Mouse (Mus musculus) hindbrain, embryonic 15.5 days (tissue): ENCODE measurements at regions not wholly inside any gene's neighbourhood (a gene's known extent, or its start where the extent isn't known, plus 50 kb on each side); places are given as distances from the start of the nearest gene placed in this dataset.

ENCODE experiments used
- ATAC-seq: fragments of 200-750 bp; cut with Nextera tagmentation; 2 replicates; pipeline ENCODE4 v1.8.0; 2017; ENCODE audit warnings: low read depth, moderate number of reproducible peaks, moderate TSS enrichment; ENCODE audit not compliant: low FRiP score
- H3K27ac ChIP-seq: fragments of 300-500 bp; sonication (generic); replicated peaks from 2 replicates; pipeline ENCODE4 v1.5.1; 2015; ENCODE audit warnings: mild to moderate bottlenecking, inconsistent platforms
- H3K27me3 ChIP-seq: fragments of 300-500 bp; sonication (generic); 2 replicates; pipeline ENCODE4 v1.6.1; 2015; ENCODE audit warnings: control low read depth, inconsistent platforms
- H3K36me3 ChIP-seq: fragments of 300-500 bp; sonication (generic); 2 replicates; pipeline ENCODE4 v1.6.1; 2015; ENCODE audit warnings: control low read depth, inconsistent platforms
- H3K4me1 ChIP-seq: fragments of 300-500 bp; sonication (generic); replicated peaks from 2 replicates; pipeline ENCODE4 v1.6.1; 2015; ENCODE audit warnings: control low read depth, inconsistent platforms
- H3K4me2 ChIP-seq: fragments of 300-500 bp; sonication (generic); 2 replicates; pipeline ENCODE4 v1.6.1; 2015; ENCODE audit warnings: moderate library complexity, mild to moderate bottlenecking, inconsistent platforms
- H3K4me3 ChIP-seq: fragments of 300-500 bp; sonication (generic); 2 replicates; pipeline ENCODE4 v1.5.1; 2015; ENCODE audit warnings: mild to moderate bottlenecking, inconsistent platforms
- H3K9ac ChIP-seq: fragments of 300-500 bp; sonication (generic); 2 replicates; pipeline ENCODE4 v1.6.1; 2015; ENCODE audit warnings: inconsistent platforms
- H3K9me3 ChIP-seq: fragments of 300-500 bp; sonication (generic); 2 replicates; pipeline ENCODE4 v1.6.1; 2016; ENCODE audit warnings: control low read depth, inconsistent platforms
- WGBS: fragments of 180-500 bp; shearing (Covaris S2); methylation state at CpG from one replicate; pipeline ENCODE4 v1.1.7; 2015; 5-methylcytosine and 5-hydroxymethylcytosine counted together

GRCm38 (mm10) chr15:63193617-63194491 lies 651.1 kb downstream of the Gsdmc2 start:
- Histone ChIP-seq H3K9ac (no peak overlapping the region), H3K4me3 (no peak overlapping the region), H3K4me2 (no peak overlapping the region), H3K36me3 (no peaks in the 10 kb centered on the region), H3K27me3 (no peaks in the 10 kb centered on the region), H3K27ac (no peak overlapping the region), H3K9me3 (no peaks in the 10 kb centered on the region), H3K4me1 (no peaks in the 10 kb centered on the region)
- ATAC-seq, result no peak
- WGBS, result 69% methylated on average over 2 of the region's 2 CpGs

DNA sequence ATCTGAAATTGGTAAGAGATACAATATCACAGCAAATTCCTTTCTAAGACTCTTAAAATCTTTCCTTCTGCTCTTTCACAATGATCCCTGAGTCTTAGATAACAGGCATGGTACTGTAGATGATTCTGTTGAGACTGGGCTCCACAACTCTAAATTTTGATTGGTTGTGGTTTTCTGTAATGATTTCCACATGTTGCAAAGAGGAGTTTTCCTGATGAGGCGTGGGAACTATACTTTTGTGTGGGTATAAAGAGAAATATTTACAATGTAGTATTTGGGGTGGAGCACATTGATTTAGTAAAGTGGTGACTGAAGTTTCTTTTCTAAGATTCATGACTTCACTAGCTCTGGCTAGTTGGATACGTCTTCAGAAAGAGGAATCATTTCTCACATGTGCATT lies 653.2 kb downstream of the Gsdmc2 start:
- Histone ChIP-seq H3K27ac (no peak overlapping the region), H3K9ac (no peak overlapping the region), H3K4me3 (no peak overlapping the region), H3K4me2 (no peak overlapping the region), H3K27me3 (no peaks in the 10 kb centered on the region), H3K9me3 (no peaks in the 10 kb centered on the region), H3K36me3 (no peaks in the 10 kb centered on the region), H3K4me1 (no peaks in the 10 kb centered on the region)
- WGBS, result 90% methylated on average over 2 of the region's 2 CpGs
- no peak for ATAC-seq

GRCm38 (mm10) chr15:63190086-63190485 lies 654.9 kb downstream of the Gsdmc2 start:
- Histone ChIP-seq H3K4me3 (no peak overlapping the region), H3K4me2 (no peak overlapping the region), H3K9me3 (no peaks in the 10 kb centered on the region), H3K4me1 (no peaks in the 10 kb centered on the region), H3K9ac (no peak overlapping the region), H3K36me3 (no peaks in the 10 kb centered on the region), H3K27me3 (no peaks in the 10 kb centered on the region), H3K27ac (no peak overlapping the region)
- 74% methylated on average over 2 of the region's 2 CpGs for WGBS
- ATAC-seq, result no peak

DNA sequence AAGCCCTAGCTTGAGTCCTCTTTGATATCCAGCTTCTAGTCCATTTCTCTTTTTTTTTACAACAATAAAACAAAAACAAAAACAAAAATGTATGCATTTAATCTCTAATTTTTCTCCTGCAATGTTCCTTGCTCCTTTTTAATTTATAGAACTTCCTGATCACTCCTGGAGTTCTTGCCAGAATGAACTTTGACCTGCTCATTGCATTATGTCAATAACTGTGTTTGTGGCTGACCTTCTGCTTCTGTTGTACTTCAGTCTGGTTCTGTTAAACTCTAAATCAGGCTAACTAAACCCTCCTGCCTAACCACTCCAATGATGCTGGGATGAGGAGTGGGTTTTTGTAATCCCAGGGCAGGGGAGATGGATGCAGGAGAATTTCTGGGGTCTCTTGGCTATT lies 674.0 kb downstream of the Gsdmc2 start:
- Histone ChIP-seq H3K27ac (no peak overlapping the region), H3K9me3 (no peaks in the 10 kb centered on the region), H3K36me3 (no peaks in the 10 kb centered on the region), H3K9ac (no peak overlapping the region), H3K4me3 (no peak overlapping the region), H3K4me2 (no peak overlapping the region), H3K4me1 (no peaks in the 10 kb centered on the region), H3K27me3 (no peaks in the 10 kb centered on the region)
- no peak for ATAC-seq

GRCm38 (mm10) chr15:63170171-63170570 lies 674.8 kb downstream of the Gsdmc2 start:
- Histone ChIP-seq H3K4me1 (no peaks in the 10 kb centered on the region), H3K27ac (no peak overlapping the region)
- no peak for ATAC-seq

GRCm38 (mm10) chr15:63166411-63166810 lies 678.6 kb downstream of the Gsdmc2 start:
- Histone ChIP-seq H3K9ac (no peak overlapping the region), H3K27me3 (no peaks in the 10 kb centered on the region), H3K36me3 (no peaks in the 10 kb centered on the region), H3K27ac (no peak overlapping the region), H3K4me1 (no peaks in the 10 kb centered on the region), H3K4me2 (no peak overlapping the region), H3K4me3 (no peak overlapping the region), H3K9me3 (no peaks in the 10 kb centered on the region)
- ATAC-seq, result no peak

More at GRCm38 (mm10) chr15:63170171-63170570, 674.8 kb downstream of the Gsdmc2 start:
- Histone ChIP-seq H3K36me3 (no peaks in the 10 kb centered on the region), H3K27me3 (no peaks in the 10 kb centered on the region), H3K9ac (no peak overlapping the region), H3K9me3 (no peaks in the 10 kb centered on the region), H3K4me3 (no peak overlapping the region), H3K4me2 (no peak overlapping the region)
- WGBS, result 63% methylated on average over 1 of the region's 1 CpGs

DNA sequence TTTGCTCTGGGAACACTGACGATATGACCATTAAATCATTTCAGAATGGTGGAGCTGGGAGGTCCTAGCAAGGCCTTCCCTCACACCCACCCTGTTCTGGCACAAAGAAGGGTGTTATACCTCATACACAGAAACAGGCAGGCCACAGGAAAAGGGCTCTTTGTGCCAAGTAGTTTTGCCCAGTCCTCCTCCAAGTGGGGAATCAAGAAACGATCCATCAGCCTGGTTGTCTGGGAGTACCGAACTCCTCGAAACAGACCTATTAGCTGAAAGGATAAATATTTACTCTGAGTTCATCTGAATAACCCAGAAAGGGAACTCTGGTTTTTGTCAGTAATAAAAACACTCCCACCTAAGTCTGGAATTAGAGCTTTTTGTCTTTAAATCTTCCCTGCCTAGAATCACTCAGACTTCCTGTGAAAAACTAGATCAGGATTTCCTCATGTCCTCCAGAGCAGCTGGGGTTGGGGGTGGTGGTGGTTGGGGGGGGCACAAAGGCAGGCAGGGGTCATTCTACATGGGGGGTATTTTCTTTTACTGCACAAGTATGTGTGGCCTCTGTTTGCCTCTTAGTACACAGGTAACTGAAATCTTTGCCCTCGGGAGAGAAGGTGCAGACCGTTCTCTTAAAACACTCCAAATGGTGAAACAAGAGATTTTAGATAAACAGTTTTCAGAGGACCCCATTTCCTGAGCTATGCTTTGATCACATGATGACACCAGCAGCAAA lies 681.3 kb downstream of the Gsdmc2 start:
- no peaks in the 10 kb centered on the region for H3K36me3 ChIP-seq
- 60% methylated on average over 6 of the region's 6 CpGs for WGBS
- H3K27me3 ChIP-seq, result no peaks in the 10 kb centered on the region
- ATAC-seq, result 0 out of 2 replicates have a peak, but pooled peaks have one; percentile 11
- H3K9me3 ChIP-seq, result no peaks in the 10 kb centered on the region
- H3K4me2 ChIP-seq, result no peak overlapping the region
- no peaks in the 10 kb centered on the region for H3K4me1 ChIP-seq
- no peak overlapping the region for H3K4me3 ChIP-seq
- no peak overlapping the region for H3K27ac ChIP-seq
- H3K9ac ChIP-seq, result no peak overlapping the region

GRCm38 (mm10) chr15:63162881-63163549 lies 682.0 kb downstream of the Gsdmc2 start:
- WGBS, result 58% methylated on average over 4 of the region's 4 CpGs
- H3K4me1 ChIP-seq, result no peaks in the 10 kb centered on the region
- H3K4me3 ChIP-seq, result no peak overlapping the region
- ATAC-seq, result peak; percentile 30; the same call in 1 of the 2 replicates
- no peaks in the 10 kb centered on the region for H3K27me3 ChIP-seq
- no peak overlapping the region for H3K27ac ChIP-seq
- H3K9me3 ChIP-seq, result no peaks in the 10 kb centered on the region
- H3K9ac ChIP-seq, result no peak overlapping the region
- H3K4me2 ChIP-seq, result no peak overlapping the region
- no peaks in the 10 kb centered on the region for H3K36me3 ChIP-seq

- Histone ChIP-seq H3K27me3 (no peaks in the 10 kb centered on the region), H3K36me3 (no peaks in the 10 kb centered on the region), H3K9ac (no peak overlapping the region), H3K27ac (no peak overlapping the region), H3K9me3 (no peaks in the 10 kb centered on the region), H3K4me2 (no peak overlapping the region), H3K4me1 (no peaks in the 10 kb centered on the region), H3K4me3 (no peak overlapping the region)
- ATAC-seq, result no peak
- 88% methylated on average over 3 of the region's 3 CpGs for WGBS
Observed at GRCm38 (mm10) chr15:63123123-63123688, 721.8 kb downstream of the Gsdmc2 start.

DNA sequence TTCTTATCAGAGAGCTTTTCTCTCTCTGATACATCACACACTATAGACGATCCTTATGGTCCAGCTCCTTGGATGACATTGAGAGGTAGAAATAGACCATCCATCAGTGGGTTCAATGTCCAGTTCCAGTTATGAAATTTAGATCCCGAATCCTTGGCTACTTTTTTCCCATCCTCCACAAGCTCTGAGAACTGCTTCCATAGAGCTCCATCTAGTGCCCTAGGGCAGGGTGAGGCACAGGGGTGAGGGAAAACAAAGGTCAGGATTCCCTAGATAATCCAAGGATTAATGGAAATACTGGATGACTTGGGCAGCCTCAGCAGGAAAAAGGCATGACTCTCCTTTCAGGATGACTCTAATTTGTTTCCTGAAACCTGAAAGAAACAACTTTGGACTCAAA lies 732.1 kb downstream of the Gsdmc2 start:
- no peaks in the 10 kb centered on the region for H3K4me1 ChIP-seq

DNA sequence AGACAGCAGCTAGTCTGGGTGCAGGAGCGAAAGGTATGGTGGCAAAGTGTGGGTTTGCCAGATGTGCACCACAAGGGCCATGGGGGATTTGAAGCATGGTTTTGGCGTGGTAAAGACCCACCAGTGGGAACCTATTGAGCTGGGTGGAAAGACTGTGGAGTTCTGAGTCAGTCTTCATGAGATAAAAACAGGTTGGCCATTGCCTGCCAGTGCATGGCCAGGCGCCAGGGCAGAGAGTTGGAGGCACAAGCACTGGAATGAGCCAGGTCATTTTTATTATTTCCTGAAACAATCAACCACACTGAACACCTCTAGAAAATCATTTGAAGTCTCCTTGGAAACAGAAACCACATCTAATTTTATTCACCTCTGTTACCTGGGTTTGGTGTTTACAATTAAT lies 744.9 kb downstream of the Gsdmc2 start:
- whole genome bisulfite sequencing, result 85% methylated on average over 3 of the region's 3 CpGs
- Histone ChIP-seq H3K4me1 (no peaks in the 10 kb centered on the region), H3K9ac (no peak overlapping the region), H3K4me3 (no peak overlapping the region), H3K27me3 (no peaks in the 10 kb centered on the region), H3K9me3 (no peaks in the 10 kb centered on the region), H3K4me2 (no peak overlapping the region), H3K36me3 (no peaks in the 10 kb centered on the region), H3K27ac (no peak overlapping the region)
- no peak for ATAC-seq

More for the DNA sequence above, 732.1 kb downstream of the Gsdmc2 start:
- no peak overlapping the region for H3K27ac ChIP-seq
- no peak overlapping the region for H3K4me2 ChIP-seq
- no peaks in the 10 kb centered on the region for H3K27me3 ChIP-seq
- no peaks in the 10 kb centered on the region for H3K9me3 ChIP-seq
- ATAC-seq, result no peak
- H3K9ac ChIP-seq, result no peak overlapping the region
- H3K36me3 ChIP-seq, result no peaks in the 10 kb centered on the region
- WGBS, result 73% methylated on average over 2 of the region's 2 CpGs
- H3K4me3 ChIP-seq, result no peak overlapping the region

DNA sequence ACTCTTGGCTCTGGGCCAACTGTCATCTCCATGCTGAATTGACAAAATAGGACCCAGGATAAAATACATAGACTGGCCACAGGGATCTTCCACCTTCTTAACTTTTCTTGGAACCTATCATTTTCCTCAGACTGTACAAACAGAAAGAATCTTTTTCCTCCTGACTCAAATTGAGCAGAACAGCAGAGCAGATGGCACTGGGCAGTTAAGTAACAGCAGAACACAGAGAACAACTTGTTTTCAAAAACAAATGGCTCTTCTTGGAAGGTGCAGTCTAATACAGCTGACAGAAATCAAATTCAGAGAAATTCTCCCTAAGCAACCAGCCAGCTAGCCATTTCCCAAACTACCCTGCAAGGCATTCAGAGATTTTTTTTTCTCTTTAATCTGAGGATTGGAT lies 763.0 kb downstream of the Gsdmc2 start:
- H3K4me2 ChIP-seq, result no peak overlapping the region
- no peak for ATAC-seq
- H3K4me3 ChIP-seq, result no peak overlapping the region
- H3K9ac ChIP-seq, result no peak overlapping the region
- H3K36me3 ChIP-seq, result no peaks in the 10 kb centered on the region
- H3K27me3 ChIP-seq, result no peaks in the 10 kb centered on the region
- no peak overlapping the region for H3K27ac ChIP-seq
- H3K9me3 ChIP-seq, result no peaks in the 10 kb centered on the region
- no peaks in the 10 kb centered on the region for H3K4me1 ChIP-seq
